Mouse (Mus musculus): ENCODE data around the gene Nectin1. TPM values are rescaled to one million over a fixed set of nuclear protein-coding genes. Genes with fewer than 3 reads are reported as not detected.

The Nectin1 gene
- polyA plus RNA-seq (2017; shearing (Covaris generic)), result 0.16 TPM

DNA sequence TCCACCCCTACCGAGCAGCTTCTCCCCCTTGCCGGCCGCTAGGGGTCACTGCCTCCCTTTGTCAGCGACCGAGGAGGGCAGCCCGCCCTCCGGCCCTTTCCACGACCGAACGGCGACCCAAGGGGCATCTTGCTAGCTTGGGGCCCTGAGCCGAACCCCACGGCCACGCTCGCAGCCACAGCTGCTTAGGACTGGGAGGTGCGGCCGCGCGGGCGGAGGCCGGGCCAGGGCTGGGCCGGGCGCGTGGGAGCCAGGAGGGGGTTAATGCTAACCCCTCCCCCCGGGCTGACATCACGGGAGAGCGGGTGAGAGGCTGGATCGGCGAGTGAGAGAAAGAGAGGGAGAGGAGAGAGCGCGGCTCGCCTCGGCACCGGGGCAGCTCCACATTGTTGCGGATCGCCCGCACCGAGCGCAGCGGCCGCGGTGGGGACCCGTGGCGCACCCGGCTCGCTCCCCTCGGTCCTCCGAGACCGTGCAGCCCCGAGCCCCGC is at the start of gene Nectin1:
TSS of gene Nectin1 (plus strand) at position 338 of the 491 bp plus-strand sequence.

